Mouse (Mus musculus) megakaryocyte, adult 5-6 weeks (primary cell): ENCODE results near the gene Tbxa2r. TPM values are rescaled to one million over a fixed set of nuclear protein-coding genes. Genes with fewer than 3 reads are reported as not detected.
A peak's percentile ranks its signal among the peaks of the same experiment; 100 is the strongest.

Experiments
- ATAC-seq: 2 replicates; pipeline ENCODE4 v1.8.0; 2016; ENCODE audit warnings: mild to moderate bottlenecking, inconsistent platforms; ENCODE audit not compliant: poor library complexity, severe bottlenecking
- total RNA-seq, 2 experiments: library from RNA; stranded (forward) in 1 of 2; stranded (reverse) in 1 of 2; fragments of 153-499, 151-499 nt in 1 of 2; fragments of 221-1000, 200-1000 nt in 1 of 2; gene quantifications; 2 replicates each; pipeline versions ENCODE4 v1.2.3 to v1.2.4; 2015 to 2017

Gene Tbxa2r
- total RNA-seq, 2 experiments from 2014 or later: 0.07 to 0.85 TPM

DNA sequence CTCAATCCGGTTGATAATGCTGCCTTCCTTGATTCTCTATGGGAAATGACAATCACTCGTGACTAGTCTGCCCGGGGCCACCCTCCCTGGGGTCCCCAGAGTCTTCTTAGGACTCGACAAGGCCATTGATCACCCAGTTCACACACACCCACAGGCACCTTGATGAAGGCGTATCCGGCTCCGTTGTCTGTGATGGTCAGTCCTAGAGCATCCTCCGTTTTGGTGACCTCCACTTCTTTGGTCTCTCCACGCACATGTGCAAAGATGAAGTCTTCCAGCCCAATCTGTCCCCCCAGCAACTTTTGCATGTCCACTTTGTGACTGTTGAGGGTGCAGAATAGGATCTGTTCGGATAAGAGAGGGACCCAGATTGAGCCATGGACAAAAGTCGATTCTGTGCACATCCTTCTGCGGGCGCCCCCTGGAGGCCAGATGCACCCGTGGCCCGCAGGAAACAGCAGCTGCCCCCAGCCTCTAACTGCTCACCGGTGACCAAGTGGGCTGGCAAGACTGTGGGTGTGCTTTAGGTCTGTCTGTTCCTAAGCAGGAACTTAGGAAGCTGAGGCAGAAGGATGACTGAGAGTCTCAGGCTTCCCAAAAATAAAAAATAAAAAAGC is 12.9 kb downstream of the Tbxa2r start:
- peak; percentile 76 for ATAC-seq

DNA sequence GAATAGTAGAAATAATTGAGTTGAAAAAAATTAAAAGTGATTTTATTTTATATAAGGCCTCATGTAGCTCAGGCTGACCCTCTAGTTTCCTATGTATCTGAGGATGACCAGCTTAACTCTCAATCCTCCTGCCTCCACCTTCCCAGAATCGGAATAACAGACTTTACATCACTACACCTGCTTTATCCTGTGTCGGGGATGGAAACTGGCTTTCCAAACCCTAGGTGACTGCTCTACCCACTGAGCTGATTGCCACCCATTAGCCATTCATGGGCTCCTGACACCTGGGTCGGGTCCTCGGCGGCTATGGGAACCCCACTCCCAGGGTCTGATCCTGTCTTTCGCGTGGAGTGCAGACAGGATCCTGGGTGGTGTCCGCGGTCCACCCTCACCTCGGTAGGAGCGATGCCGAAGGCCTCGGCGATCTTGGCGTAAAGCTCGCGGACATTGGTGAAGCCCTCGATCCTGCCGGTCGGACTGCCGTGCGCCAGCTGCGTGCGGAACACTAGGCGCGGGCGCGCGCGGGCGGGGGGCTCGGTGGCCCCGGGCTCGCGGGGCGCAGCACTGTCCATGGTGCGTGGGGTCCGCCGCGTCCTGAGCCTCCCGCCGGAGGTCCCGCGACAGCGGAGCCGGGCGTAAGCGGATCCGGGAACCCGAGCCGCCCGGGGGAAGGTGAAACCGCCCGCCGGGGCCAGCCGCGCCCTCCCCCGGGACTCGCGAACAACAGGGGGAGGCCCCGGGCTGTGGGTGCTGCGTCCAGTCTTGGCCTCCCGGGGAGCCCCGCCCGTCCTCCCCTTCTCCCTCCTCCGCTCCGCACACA is 14.4 kb downstream of the Tbxa2r start, which contains the start of gene Gipc3:
Gipc3 (minus strand) TSS at position 581 of the 820 bp plus-strand sequence.
- ATAC-seq: no peak

DNA sequence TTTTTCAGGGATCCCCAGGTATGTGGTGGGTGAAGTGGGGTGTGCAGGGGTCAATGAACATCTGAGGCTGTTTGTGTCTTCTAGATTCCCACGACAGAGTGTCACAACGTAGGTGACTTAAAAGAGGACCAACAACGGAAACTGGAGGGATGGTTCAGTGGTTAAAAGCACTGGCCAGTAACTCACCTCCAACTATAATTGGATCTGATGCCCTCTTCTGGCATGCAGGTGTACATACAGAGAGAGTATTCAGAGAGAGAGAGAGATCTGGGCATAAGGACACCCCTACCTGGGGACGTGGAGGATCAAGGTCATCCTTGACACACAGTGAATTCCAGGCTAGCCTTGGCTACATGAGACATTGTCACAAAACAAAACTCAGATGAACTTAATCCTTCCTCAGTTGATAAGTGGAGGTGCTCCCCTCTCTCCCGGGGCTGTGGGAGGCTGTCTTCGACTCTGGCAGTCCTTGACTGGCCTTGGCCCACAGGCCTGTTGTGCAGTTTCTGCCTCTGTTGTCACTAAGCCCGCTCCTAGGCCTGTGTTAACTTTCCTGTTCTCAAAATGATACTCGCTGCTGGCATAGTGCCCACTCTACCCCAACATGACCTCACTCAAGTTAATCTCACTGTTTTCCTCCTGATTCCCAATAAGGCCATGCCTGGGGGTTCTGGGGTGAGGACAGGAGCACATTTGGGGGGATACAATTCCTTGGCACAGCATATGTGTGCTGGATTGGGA is 16.1 kb downstream of the Tbxa2r start:
- ATAC-seq: no peak

DNA sequence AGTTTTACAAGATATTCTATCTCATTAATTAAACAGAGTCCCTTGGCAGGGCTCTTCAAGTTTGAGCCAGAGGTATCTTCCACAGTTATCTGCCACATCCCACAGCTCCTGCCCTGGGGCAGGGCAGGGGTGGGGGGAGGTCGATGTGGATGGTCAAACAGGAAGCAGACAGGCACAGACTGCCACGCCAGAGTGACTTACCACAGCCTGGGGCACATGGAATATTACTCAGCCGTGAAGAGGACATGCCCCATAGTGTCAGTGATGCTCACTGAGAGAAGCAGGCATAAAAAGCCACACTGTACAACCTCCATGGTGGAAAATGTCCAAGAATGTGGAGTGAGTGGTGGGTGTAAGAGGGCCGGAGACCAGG is 16.6 kb downstream of the Tbxa2r start:
- no peak for ATAC-seq

DNA sequence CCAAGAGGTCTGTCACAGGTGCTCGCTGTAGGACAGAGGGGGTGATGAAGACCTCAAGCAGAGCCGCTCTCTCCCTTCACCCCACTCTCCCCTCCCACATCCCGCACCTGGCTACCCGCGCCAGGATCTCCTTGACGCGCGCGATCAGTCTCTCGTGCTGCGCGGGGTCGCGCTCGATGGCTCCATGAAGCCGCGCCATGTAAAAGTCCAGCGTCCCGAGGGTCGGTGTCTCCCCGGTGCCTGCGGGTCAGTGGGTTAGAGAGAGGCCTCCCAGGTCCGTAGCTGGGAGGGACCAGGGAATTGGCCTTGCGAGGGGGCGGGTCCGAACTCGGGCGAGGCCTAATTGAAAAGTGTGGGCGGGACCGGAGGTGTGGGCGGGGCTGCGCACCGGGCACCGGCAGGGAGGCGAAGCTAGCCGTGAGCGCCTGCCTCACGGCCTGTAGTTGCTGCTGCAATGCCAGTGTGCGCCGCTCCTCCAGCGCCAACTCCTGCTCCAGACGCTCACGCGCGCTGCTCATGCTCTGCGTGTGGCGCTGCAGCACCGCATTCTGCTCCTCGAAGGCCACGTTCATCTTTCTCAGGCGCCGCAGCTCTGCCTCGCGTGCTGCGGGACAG is 18.0 kb downstream of the Tbxa2r start:
- ATAC-seq: peak; percentile 55

DNA sequence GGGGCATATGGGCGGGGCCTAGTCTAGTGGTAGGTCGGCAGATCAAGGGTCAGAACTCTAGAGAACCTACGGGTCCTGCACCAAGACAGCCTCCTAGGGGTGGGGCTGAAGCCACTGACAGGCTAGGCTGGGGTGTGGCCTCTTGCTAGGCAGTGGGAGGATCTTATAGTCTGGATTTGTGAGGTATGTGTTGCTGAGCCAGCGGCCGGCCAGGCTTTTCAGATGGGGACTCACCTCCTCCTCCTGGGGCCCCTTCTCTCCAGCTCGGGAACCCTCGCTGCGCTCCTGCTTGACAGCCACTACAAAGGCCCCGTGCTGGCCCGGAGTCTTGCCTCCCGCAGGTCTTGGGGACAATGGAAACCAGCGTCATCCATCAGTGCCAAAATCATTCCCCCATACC is 20.6 kb downstream of the Tbxa2r start:
- ATAC-seq: peak; percentile 20; the same call in 1 of the 2 replicates

DNA sequence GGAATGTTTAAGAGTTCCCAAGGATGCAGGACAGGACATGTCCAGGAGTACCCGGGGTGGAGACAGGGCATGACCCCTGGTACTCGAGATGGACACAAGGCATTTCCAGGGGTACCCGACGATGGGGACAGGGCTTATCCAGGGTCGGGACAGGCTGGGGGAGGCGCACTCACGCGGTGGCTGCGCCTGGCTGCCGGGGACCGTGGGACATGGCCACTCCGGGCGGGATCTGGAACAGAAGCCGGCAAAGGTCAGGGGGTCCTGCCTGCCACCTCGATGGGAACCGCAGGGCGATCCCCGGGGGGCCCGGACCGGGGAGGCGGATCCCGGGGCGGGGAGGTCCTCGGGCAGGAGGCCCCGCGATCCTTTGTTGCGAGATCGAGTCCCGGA is 21.4 kb downstream of the Tbxa2r start:
- ATAC-seq: no peak

DNA sequence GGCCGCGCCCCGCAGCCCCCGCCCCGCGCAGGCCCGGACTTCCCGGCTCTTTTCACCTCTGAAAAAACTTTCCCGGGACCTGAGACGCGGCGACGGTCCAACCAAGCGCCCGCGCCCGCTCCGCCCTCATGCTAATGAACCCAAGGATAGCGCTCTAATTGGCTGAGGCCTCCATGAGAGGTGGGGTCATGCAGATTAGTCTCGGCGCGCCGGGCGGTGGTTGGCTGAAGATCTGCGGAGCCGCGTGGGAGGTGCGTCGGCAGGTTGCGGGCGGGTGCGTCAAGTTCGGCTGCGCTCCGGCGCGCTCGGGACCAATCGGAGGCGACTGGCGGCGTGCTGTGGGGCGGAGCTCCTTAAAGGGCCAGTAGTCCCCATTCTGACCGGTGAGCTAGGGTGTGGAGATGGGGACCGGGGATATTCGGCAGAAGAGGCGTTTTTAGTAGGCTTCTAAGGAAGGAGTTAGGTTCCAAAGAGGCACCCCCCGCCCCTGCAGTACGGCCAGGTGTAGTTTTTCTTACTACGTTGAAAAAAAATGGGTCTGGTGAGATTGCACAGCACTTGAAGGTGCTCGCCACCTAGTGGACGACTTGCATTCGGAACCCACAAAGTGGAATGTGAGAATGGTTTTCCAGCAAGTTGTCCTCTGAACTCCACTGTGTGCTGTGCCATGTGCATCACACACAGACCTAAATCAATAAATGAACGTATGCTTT is 22.0 kb downstream of the Tbxa2r start, which contains the start of gene Hmg20b:
Hmg20b (minus strand) TSS at position 130 of the 713 bp plus-strand sequence.
- peak; percentile 89 for ATAC-seq

DNA sequence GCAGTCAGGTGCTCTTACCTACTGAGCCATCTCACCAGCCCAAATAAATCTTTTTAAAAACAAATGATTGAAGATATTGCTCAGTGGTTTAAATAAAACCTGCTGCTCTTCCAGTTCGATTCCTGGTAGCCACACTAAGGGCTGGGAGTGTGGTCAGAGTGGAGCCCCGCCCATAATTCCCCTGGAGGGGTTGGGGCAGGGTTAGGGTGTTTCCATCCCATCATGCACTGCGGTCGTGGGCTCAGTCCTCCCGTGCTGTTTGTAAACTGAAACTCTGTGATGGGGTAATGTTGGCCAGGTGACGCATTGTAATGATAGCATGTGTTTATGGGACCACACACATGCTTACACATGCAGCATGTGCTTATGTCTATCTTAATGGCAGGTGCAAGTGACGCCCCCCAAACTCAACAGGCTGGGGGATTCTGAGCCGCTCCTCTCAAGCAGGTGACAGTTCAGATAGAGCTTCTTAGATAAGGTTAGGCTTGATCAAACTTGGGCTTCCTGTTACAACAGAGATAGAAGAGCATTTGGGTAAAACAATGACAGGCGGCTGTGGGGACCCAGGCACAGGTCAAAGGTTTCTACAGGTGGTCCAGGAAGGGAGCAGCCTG is 23.3 kb downstream of the Tbxa2r start:
- peak; percentile 25 for ATAC-seq

DNA sequence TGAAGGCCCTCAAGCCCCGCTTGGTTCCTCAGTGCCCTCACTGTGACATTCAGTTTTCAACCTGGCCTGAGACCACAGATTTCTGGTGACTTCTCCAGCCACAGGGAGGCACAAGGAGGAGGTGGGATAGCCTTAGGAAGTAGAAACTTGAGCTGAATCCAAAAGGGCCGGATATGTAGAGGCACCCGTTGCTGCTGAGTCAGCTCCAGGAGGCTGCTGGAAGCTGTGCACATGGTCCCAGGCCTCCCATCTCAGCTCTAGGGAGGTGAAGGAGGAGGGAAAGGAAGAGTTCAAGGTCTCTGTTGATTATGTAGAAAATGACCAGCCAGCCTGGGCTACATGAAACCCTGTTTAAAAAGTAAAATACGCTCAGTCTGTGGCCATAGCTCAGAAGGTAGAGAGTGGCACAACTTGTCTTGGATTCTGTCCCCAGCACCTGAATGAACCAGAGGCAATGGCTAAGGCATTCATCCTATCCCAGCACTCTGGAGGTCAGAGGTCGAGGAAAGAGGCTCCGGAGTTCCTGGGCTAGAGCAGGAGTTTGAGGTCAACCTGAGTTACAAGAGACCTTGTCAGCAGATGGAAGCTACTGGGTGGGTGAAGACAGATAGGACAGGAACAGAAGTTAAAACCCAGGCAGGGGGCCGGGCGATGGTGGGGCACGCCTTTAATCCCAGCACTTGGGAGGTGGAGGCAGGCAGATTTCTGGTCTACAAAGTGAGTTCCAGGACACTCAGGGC is 26.4 kb downstream of the Tbxa2r start:
- ATAC-seq: no peak

DNA sequence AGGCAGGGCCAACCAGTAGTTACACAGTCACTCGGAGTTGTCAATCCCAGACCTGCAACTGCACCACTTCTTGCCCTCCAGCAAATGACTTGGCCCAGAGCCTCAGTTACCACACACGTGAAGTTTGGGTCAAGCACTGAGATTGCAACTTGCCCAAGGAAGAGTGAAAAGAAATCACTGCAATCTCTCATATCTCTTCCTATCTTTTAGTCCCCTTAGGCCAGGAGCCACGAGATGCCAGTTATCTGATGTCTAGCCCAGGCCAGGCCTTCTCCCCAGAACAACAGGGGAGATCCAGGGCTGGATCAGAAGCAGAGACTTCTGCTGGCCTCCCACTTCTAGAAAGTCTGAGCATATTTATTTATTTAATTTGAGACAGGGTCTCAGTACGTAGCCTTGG is 27.0 kb downstream of the Tbxa2r start:
- no peak for ATAC-seq

DNA sequence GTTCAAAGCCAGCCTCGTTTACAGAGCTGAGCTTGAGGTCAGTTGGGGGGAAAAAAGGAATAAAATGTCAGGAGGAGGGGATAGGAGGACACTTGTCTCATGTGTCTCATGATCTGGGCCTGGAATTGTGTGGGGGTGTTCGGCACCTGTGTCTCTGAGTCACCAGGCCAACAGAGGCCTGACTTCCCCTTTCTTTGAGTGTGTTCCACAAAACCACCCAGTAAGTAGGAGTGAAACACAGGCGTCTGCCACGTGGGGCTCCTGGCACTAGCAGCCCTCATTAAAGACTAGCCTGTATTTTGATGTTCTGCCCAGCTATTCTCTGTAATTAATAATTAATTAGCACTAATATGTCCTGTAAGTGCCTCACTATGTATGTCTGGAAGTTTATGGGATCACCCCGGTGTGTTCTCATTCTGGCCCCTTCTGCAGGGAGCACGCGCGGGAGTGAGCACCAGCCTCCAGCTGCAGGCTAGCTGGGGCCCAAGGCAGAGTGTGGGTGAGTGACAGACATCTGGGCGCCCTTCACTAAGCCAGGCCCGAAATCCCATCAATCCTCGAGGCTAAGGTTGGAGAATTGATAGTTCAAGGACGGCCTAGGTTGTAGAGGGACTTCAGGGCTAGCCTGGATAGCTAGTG is 27.9 kb downstream of the Tbxa2r start:
- peak; percentile 67 for ATAC-seq

DNA sequence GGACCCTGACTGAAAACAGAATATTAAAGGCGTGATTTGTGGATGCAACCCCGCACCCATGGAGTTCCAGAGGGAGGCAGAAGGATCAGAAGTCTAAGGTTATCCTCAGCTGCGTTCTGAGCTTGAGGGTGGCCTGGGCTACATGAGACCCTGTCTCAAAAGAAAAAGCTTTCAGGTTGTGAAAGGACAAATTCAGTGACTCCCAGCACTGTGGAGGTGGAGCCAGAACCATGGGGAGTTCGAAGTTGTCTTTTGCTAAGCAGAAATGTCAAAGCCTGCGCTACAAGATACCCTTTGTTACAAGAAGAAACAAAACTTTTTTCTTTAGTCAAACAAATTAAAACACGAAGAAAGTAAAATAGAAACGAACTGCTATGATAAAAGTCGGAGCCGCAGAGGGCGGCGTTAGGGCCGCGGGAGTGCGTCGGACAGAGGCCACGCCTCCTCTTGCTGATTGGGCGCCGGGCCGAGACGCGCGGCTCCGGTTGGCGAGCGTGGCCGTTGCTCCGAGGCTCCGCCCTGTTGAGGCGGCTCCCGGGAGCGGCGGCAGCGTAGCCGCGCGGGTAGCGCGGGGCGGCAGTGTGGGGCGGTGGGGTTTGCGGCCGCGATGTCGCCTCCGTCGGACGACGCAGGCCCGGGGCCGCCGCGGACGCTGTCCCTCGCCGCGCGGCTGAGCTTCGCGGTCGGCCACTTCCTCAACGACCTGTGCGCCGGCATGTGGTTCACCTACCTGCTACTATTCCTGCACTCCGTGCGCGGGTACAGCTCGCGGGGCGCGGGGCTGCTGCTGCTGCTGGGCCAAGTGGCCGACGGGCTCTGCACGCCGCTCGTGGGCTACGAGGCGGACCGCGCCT is 28.7 kb downstream of the Tbxa2r start, which contains the start of gene Mfsd12:
Mfsd12 (plus strand) TSS at position 501 of the 854 bp plus-strand sequence.
- peak; percentile 83 for ATAC-seq

DNA sequence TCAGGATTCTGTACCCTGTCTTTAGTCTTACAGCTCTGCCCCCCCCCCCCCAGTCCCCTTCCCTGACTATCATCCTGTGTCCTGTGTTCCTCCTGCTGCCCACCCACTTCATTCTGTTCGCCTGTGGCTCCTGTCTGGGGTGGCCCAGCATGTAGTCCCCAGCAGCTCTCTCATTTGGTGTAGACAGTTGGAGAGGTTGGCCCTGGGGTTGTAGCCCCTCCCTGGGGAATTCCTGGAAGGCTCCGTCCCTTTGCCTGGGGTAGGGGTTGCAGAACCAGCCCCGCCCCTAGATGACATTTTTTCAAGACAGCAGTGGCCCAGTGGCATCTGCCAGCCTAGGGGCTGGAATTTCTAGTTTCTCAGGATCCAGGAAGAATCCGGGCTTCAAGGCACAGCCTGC is 29.7 kb downstream of the Tbxa2r start:
- no peak for ATAC-seq

DNA sequence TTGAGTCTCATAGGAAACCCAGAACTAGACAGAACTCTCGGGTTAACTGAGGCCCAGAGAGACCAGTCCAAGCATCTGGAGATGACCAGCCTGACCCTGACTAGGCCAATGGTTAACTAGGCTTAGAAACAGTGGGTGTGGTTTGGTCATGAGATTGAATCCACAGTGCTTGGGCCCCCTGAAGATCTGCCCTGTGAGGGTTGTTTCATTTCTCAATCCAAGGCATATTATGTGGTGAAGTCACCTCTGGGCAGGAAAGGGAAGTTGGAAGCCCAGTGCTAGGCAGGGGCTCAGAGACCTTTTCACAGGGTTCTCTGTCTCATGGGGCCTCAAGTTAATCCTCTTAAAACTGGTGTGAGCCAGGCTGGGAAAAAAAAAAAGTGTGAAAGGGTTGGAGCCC is 30.3 kb downstream of the Tbxa2r start:
- peak; percentile 54 for ATAC-seq

DNA sequence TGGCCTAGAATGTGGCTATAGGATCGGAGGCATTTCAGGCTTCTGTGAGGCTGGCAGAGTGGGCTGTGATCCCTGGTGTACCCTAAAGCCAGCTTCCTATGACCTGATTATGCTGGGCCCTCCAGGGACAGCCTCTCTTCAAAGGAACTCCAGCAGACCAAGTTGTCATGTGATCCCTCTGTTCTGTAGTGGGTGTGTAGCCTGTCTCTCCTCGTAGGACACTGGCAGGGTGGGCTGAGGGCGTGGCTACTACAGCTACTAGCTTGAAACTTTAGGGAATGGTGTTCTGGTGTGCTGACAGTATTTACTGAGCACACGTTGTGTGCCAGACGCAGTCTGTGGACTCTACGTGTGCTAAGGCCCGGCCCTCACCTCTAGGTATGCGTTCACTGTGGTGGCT is 32.2 kb downstream of the Tbxa2r start:
- ATAC-seq: no peak

DNA sequence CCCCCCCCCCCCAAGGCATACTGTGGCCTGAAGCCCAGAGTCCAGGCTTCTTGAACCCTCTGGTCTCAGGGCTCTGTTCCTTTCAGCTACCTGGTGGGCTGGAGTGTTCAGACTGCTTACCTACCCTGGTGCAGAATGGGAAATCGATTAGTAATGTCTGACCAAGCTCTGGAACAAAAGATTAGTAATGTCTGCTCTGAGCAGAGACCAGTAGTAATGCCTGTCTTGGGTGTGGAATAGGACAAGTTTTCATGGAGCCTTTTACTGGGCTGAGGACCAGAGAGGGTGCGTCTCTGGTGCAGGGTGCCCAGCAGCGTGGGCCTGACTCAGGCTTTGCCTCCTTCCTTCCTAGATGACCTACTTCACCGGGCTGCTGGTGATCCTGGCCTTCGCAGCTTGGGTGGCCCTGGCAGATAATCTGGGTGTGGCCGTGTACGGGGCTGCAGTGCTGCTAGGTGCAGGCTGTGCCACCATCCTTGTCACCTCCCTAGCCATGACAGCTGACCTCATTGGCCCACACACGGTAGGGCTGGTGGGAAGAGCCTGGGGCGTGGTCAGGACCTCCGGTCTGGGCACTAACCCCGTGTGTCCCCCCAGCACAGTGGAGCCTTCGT is 33.9 kb downstream of the Tbxa2r start:
- ATAC-seq: no peak
